Mouse (Mus musculus) megakaryocyte, embryonic 14.5 days (primary cell): ENCODE measurements around the gene Thap3.

ENCODE experiments used
- FLI1 ChIP-seq: IDR thresholded peaks from 2 replicates; pipeline ENCODE4 v1.6.1; 2012; ENCODE audit warnings: low read length, inconsistent platforms, mixed read lengths
- GATA1 ChIP-seq: IDR thresholded peaks from 3 replicates; pipeline ENCODE4 v1.6.1; 2012; ENCODE audit warnings: mixed read lengths, low read length, inconsistent platforms, borderline replicate concordance

- TF ChIP-seq GATA1 = no peak
- TF ChIP-seq FLI1 = no peak
Observed at GRCm38 (mm10) chr4:152000906-152001305, 12.1 kb upstream of the Thap3 start.
